Mouse (Mus musculus) midbrain, embryonic 15.5 days (tissue): ENCODE data around the gene Fzd5. TPM values are rescaled to one million over a fixed set of nuclear protein-coding genes. Genes with fewer than 3 reads are reported as not detected.

Experiments
- ATAC-seq: fragments of 200-750 bp; cut with Nextera tagmentation; replicated peaks from 2 replicates; pipeline ENCODE4 v1.8.0; 2017; ENCODE audit warnings: moderate TSS enrichment
- H3K27ac ChIP-seq: fragments of 300-500 bp; sonication (generic); 2 replicates; pipeline ENCODE4 v1.5.1; 2015; ENCODE audit warnings: mild to moderate bottlenecking, inconsistent platforms
- H3K27me3 ChIP-seq: fragments of 300-500 bp; sonication (generic); replicated peaks from 2 replicates; pipeline ENCODE4 v1.6.1; 2015; ENCODE audit warnings: inconsistent platforms
- H3K36me3 ChIP-seq: fragments of 300-500 bp; sonication (generic); replicated peaks from 2 replicates; pipeline ENCODE4 v1.6.1; 2015; ENCODE audit warnings: inconsistent platforms
- H3K4me1 ChIP-seq: fragments of 300-500 bp; sonication (generic); 2 replicates; pipeline ENCODE4 v1.6.1; 2015; ENCODE audit warnings: inconsistent platforms
- H3K4me2 ChIP-seq: fragments of 300-500 bp; sonication (generic); 2 replicates; pipeline ENCODE4 v1.6.1; 2015; ENCODE audit warnings: inconsistent platforms, mild to moderate bottlenecking, moderate library complexity
- H3K4me3 ChIP-seq: fragments of 300-500 bp; sonication (generic); 2 replicates; pipeline ENCODE4 v1.5.1; 2015; ENCODE audit warnings: mild to moderate bottlenecking, inconsistent platforms
- H3K9ac ChIP-seq: fragments of 300-500 bp; sonication (generic); 2 replicates; pipeline ENCODE4 v1.6.1; 2015; ENCODE audit warnings: mild to moderate bottlenecking, inconsistent platforms
- H3K9me3 ChIP-seq: fragments of 300-500 bp; sonication (generic); 2 replicates; pipeline ENCODE4 v1.6.1; 2016; ENCODE audit warnings: inconsistent platforms
- WGBS: fragments of 180-500 bp; shearing (Covaris S2); methylation state at CpG from one replicate; pipeline ENCODE4 v1.1.7; 2015; ENCODE audit warnings: mixed read lengths; 5-methylcytosine and 5-hydroxymethylcytosine counted together
- polyA plus RNA-seq: library from polyadenylated mRNA; unstranded; fragments of >200 nt; fragmentation: Nextera tagmentation; extraction: Ambion mirVana; gene quantifications from 2 replicates; pipeline ENCODE4 v1.2.1, GENCODE M21; 2015

Gene Fzd5
- polyA plus RNA-seq: 0.45 and 0.50 TPM in 2 replicates

GRCm38 (mm10) chr1:64737502-64738179 lies at the start of gene Fzd5:
Fzd5 (minus strand) TSS chr1:64737751.
- Histone ChIP-seq H3K36me3 (no peaks in the 10 kb centered on the region), H3K4me3 (peak within 1 kb of the TSS; percentile 51), H3K9ac (peak within 1 kb of the TSS; percentile 15; the same call in 1 of the 2 replicates), H3K27me3 (peaks cover 54% of the 10 kb centered on the region), H3K27ac (0 out of 2 replicates have a peak within 1 kb of the TSS, but pooled peaks have one; percentile 34), H3K9me3 (no peaks in the 10 kb centered on the region), H3K4me1 (peaks cover 38% of the 10 kb centered on the region), H3K4me2 (peak within 1 kb of the TSS; percentile 74)
- peak; percentile 89 for ATAC-seq
- WGBS: under 1% methylated on average over 65 of the region's 73 CpGs

- H3K36me3 ChIP-seq: no peaks in the 10 kb centered on the region
- ATAC-seq: no peak
- no peaks in the 10 kb centered on the region for H3K9me3 ChIP-seq
- H3K4me2 ChIP-seq: peak overlapping the region; percentile 23
- H3K27me3 ChIP-seq: no peaks in the 10 kb centered on the region
- H3K4me3 ChIP-seq: no peak overlapping the region
- H3K27ac ChIP-seq: no peak overlapping the region
- WGBS: 18% methylated on average over 12 of the region's 12 CpGs
- H3K4me1 ChIP-seq: 0 out of 2 replicates have a peak, but pooled peaks cover 7% of the 10 kb centered on the region
- no peak overlapping the region for H3K9ac ChIP-seq
Observed at GRCm38 (mm10) chr1:64779863-64780262, 42.3 kb upstream of the Fzd5 start.

DNA sequence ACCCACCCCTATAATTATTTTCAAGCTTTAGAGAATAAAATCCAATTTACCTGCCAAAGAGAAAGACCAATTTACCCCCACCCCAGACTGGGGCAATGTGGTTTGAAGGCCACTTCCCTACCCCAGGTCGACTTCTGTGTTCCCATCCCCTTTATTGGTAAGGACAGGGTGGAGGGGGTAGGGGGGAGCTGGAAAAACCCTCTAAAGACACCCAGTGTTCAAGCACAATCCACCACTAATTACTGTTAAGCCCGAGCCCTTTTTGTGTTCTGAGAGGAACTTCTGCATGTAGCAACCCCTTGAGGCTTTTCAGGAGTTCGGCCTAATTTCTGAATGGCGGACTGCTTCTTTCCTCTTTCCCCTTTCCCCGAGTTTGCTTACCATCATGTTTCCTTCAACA lies 41.9 kb upstream of the Fzd5 start:
- Histone ChIP-seq H3K9ac (no peak overlapping the region), H3K4me3 (no peak overlapping the region), H3K4me1 (0 out of 2 replicates have a peak, but pooled peaks cover 7% of the 10 kb centered on the region), H3K27ac (no peak overlapping the region), H3K27me3 (no peaks in the 10 kb centered on the region), H3K9me3 (no peaks in the 10 kb centered on the region), H3K36me3 (no peaks in the 10 kb centered on the region), H3K4me2 (peak overlapping the region; percentile 23)
- no peak for ATAC-seq
- 12% methylated on average over 5 of the region's 5 CpGs for WGBS

DNA sequence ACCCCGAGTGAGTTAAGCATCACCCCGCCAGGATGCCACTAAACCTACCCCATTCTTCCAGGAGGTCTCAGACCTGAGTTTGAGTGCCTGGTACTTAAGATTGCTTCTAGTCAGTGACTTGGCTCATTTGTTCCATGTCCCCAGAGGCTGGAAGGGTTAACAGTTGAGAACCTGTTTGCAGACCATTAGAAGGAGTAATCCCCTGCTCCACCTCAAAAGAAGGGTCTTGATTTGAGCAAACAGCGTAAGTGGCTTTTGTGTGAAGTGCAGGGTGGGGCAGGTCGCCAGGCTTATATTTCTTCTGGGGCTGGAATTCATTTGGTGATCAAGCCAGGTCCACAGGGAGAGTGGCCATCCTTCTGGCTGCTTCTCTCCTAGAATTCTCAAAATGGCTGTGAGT lies 35.8 kb upstream of the Fzd5 start:
- Histone ChIP-seq H3K9me3 (no peaks in the 10 kb centered on the region), H3K4me3 (no peak overlapping the region), H3K4me1 (no peaks in the 10 kb centered on the region), H3K36me3 (no peaks in the 10 kb centered on the region), H3K4me2 (no peak overlapping the region), H3K9ac (no peak overlapping the region), H3K27ac (no peak overlapping the region), H3K27me3 (no peaks in the 10 kb centered on the region)
- 74% methylated on average over 4 of the region's 4 CpGs for WGBS
- ATAC-seq: no peak

GRCm38 (mm10) chr1:64770169-64770568 lies 32.6 kb upstream of the Fzd5 start:
- no peak overlapping the region for H3K4me3 ChIP-seq
- no peaks in the 10 kb centered on the region for H3K9me3 ChIP-seq
- H3K36me3 ChIP-seq: no peaks in the 10 kb centered on the region
- no peaks in the 10 kb centered on the region for H3K4me1 ChIP-seq
- H3K4me2 ChIP-seq: no peak overlapping the region
- no peak overlapping the region for H3K9ac ChIP-seq
- no peaks in the 10 kb centered on the region for H3K27me3 ChIP-seq
- no peak for ATAC-seq
- H3K27ac ChIP-seq: no peak overlapping the region
- 59% methylated on average over 6 of the region's 6 CpGs for WGBS

GRCm38 (mm10) chr1:64761646-64762045 lies 24.1 kb upstream of the Fzd5 start:
- Histone ChIP-seq H3K9ac (no peak overlapping the region), H3K27me3 (no peaks in the 10 kb centered on the region), H3K27ac (no peak overlapping the region), H3K4me3 (no peak overlapping the region), H3K4me2 (no peak overlapping the region), H3K9me3 (no peaks in the 10 kb centered on the region), H3K36me3 (no peaks in the 10 kb centered on the region), H3K4me1 (no peaks in the 10 kb centered on the region)
- 77% methylated on average over 4 of the region's 4 CpGs for WGBS
- no peak for ATAC-seq

- H3K4me3 ChIP-seq: no peak overlapping the region
- no peaks in the 10 kb centered on the region for H3K4me1 ChIP-seq
- 87% methylated on average over 5 of the region's 5 CpGs for WGBS
- no peaks in the 10 kb centered on the region for H3K36me3 ChIP-seq
- H3K9ac ChIP-seq: no peak overlapping the region
- H3K27ac ChIP-seq: no peak overlapping the region
- H3K27me3 ChIP-seq: no peaks in the 10 kb centered on the region
- no peak overlapping the region for H3K4me2 ChIP-seq
- H3K9me3 ChIP-seq: no peaks in the 10 kb centered on the region
- no peak for ATAC-seq
Observed at GRCm38 (mm10) chr1:64757766-64758165, 20.2 kb upstream of the Fzd5 start.

DNA sequence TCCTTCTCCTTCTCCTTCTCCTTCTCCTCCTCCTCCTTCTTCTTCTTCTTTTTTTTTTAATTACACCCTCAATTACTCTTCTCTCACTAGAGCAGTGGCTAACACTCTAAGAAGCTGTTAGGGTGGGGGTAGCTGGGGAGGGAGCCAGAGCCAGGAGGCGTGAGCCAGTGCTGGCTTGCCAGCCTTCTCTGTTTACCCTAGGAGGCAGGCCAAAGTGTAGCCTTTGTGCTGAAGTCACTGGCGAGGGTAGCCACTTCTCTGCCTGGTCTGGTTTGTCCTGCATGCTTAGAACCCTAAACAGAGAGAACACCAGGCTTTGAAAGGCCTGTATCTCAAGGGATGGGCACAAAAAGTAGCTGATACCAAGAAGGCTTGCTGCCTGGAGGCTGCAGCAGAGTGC lies 19.7 kb upstream of the Fzd5 start:
- H3K36me3 ChIP-seq: no peaks in the 10 kb centered on the region
- no peak for ATAC-seq

DNA sequence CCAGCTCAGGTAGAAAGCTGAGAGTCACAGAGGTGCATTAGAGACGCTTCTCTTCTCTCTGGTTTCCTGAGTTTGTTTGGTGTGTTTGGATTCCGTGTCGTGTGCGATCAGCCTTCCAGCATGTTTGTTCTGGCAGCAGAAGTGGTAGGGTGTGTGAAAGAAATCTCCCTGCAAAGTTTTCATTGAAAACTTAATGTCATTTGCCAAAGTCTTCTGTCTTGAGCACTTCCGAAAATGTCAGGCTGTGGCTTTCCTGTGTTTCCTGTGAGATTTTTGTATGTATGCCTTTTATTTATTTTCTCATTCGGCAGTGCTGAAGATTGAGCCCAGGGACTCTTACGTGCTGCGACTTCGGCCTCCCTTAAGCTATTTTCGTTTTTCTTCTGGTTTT lies 19.1 kb upstream of the Fzd5 start:
- no peak overlapping the region for H3K4me3 ChIP-seq
- 79% methylated on average over 10 of the region's 10 CpGs for WGBS
- no peak overlapping the region for H3K27ac ChIP-seq
- no peak for ATAC-seq
- no peaks in the 10 kb centered on the region for H3K27me3 ChIP-seq
- no peaks in the 10 kb centered on the region for H3K9me3 ChIP-seq
- no peak overlapping the region for H3K4me2 ChIP-seq
- no peak overlapping the region for H3K9ac ChIP-seq
- no peaks in the 10 kb centered on the region for H3K4me1 ChIP-seq
- H3K36me3 ChIP-seq: no peaks in the 10 kb centered on the region

More for the DNA sequence above, 19.7 kb upstream of the Fzd5 start:
- Histone ChIP-seq H3K27ac (no peak overlapping the region), H3K9ac (no peak overlapping the region), H3K9me3 (no peaks in the 10 kb centered on the region), H3K4me1 (no peaks in the 10 kb centered on the region), H3K27me3 (no peaks in the 10 kb centered on the region), H3K4me2 (no peak overlapping the region), H3K4me3 (no peak overlapping the region)
- 21% methylated on average over 2 of the region's 2 CpGs for WGBS

DNA sequence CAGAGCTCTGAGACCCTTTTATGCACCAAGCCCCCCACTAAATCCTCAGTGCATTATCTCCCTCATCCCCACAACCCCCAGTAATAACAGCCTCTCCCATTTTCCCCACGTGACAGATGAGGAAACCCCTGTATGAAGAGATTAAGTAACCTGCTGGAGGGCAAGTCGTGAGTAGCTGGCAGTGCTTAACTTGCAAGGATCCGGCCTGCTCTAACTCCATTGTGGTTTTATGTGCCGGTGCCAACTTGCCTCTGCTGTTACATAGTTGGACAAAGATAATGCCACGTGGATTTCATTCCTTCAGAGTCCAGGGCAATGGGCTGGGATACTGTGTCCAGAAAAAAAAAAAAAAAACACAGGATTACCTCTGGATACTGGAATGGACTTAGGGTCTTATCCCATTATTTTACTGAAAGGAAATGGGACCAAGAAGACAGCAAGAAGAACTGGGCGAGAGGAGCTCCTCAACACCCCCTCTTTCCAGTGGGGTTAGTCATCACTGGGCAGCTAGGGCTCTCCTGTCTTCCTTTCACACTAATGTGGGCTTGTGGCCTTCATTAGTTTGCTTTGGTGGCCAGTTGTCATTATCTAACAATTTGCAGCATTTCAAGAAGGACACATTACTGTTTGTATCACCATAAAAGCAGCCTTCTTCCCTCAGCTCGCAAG lies 18.6 kb upstream of the Fzd5 start:
- ATAC-seq: no peak
- Histone ChIP-seq H3K36me3 (no peaks in the 10 kb centered on the region), H3K9me3 (no peaks in the 10 kb centered on the region), H3K27ac (no peak overlapping the region), H3K9ac (no peak overlapping the region), H3K4me2 (no peak overlapping the region), H3K4me1 (no peaks in the 10 kb centered on the region), H3K4me3 (no peak overlapping the region), H3K27me3 (no peaks in the 10 kb centered on the region)
- WGBS: 61% methylated on average over 7 of the region's 7 CpGs

- Histone ChIP-seq H3K4me1 (no peaks in the 10 kb centered on the region), H3K9me3 (no peaks in the 10 kb centered on the region), H3K27me3 (no peaks in the 10 kb centered on the region), H3K4me3 (no peak overlapping the region), H3K36me3 (no peaks in the 10 kb centered on the region), H3K27ac (no peak overlapping the region), H3K9ac (no peak overlapping the region), H3K4me2 (no peak overlapping the region)
- 91% methylated on average over 5 of the region's 5 CpGs for WGBS
- no peak for ATAC-seq
Observed at GRCm38 (mm10) chr1:64754658-64755057, 17.1 kb upstream of the Fzd5 start.

GRCm38 (mm10) chr1:64753668-64754067 lies 16.1 kb upstream of the Fzd5 start:
- Histone ChIP-seq H3K9me3 (no peaks in the 10 kb centered on the region), H3K9ac (no peak overlapping the region), H3K4me2 (no peak overlapping the region), H3K36me3 (no peaks in the 10 kb centered on the region), H3K4me3 (no peak overlapping the region), H3K27me3 (no peaks in the 10 kb centered on the region), H3K27ac (no peak overlapping the region), H3K4me1 (no peaks in the 10 kb centered on the region)
- WGBS: 71% methylated on average over 7 of the region's 7 CpGs
- ATAC-seq: no peak

GRCm38 (mm10) chr1:64753109-64753508 lies 15.6 kb upstream of the Fzd5 start:
- Histone ChIP-seq H3K36me3 (no peaks in the 10 kb centered on the region), H3K4me3 (no peak overlapping the region), H3K9me3 (no peaks in the 10 kb centered on the region), H3K9ac (no peak overlapping the region), H3K27me3 (no peaks in the 10 kb centered on the region), H3K4me1 (no peaks in the 10 kb centered on the region), H3K4me2 (no peak overlapping the region), H3K27ac (no peak overlapping the region)
- 88% methylated on average over 8 of the region's 8 CpGs for WGBS
- no peak for ATAC-seq
